Mouse (Mus musculus): Measurements from ENCODE around the gene Spp2. TPM values are rescaled to one million over a fixed set of nuclear protein-coding genes. Genes with fewer than 3 reads are reported as not detected.

The Spp2 gene
- total and polyA plus RNA-seq, 2 experiments from 2014 or later, result 0.16 TPM; not detected in 1

- TF ChIP-seq CTCF (IDR thresholded peaks at IDR 0.05; ENCODE audit: low read depth) (no peak), EP300 (IDR thresholded peaks at IDR 0.05; ENCODE audit: low read depth) (no peak)
- no peaks in the 10 kb centered on the region for H3K9me3 ChIP-seq (replicated peaks; ENCODE audit: control insufficient read depth, low read length)
- H3K4me1 ChIP-seq (ENCODE audit: control insufficient read depth, insufficient read depth), result no peaks in the 10 kb centered on the region
- no peaks in the 10 kb centered on the region for H3K27me3 ChIP-seq (ENCODE audit: control insufficient read depth, insufficient read depth, low read length)
- no peak overlapping the region for H3K4me2 ChIP-seq (ENCODE audit: low read depth, low read length)
- no peak overlapping the region for H3K4me3 ChIP-seq (ENCODE audit: low read depth, low read length)
- no peak overlapping the region for H3K9ac ChIP-seq (replicated peaks; ENCODE audit: low read depth, low read length)
- DNase-seq (ENCODE audit: low spot score), result no peak
- no peak for ATAC-seq (ENCODE audit: insufficient read depth, low read depth)
- H3K36me3 ChIP-seq (replicated peaks; ENCODE audit: control insufficient read depth, insufficient read depth, low read length), result no peaks in the 10 kb centered on the region
- 47% methylated on average over 3 of the region's 3 CpGs for WGBS
- no peak overlapping the region for H3K27ac ChIP-seq (ENCODE audit: low read depth)
Measured at GRCm38 (mm10) chr1:88455761-88456160, 49.0 kb downstream of the Spp2 start.

GRCm38 (mm10) chr1:88456451-88457072, 49.8 kb downstream of the Spp2 start:
- Histone ChIP-seq H3K9ac (replicated peaks; ENCODE audit: low read depth, low read length) (no peak overlapping the region), H3K36me3 (replicated peaks; ENCODE audit: control insufficient read depth, insufficient read depth, low read length) (no peaks in the 10 kb centered on the region), H3K27me3 (ENCODE audit: control insufficient read depth, insufficient read depth, low read length) (no peaks in the 10 kb centered on the region), H3K9me3 (replicated peaks; ENCODE audit: control insufficient read depth, low read length) (no peaks in the 10 kb centered on the region), H3K4me1 (ENCODE audit: control insufficient read depth, insufficient read depth) (no peaks in the 10 kb centered on the region), H3K27ac (ENCODE audit: low read depth) (no peak overlapping the region), H3K4me3 (ENCODE audit: low read depth, low read length) (no peak overlapping the region), H3K4me2 (ENCODE audit: low read depth, low read length) (no peak overlapping the region)
- TF ChIP-seq EP300 (IDR thresholded peaks at IDR 0.05; ENCODE audit: low read depth) (no peak), CTCF (IDR thresholded peaks at IDR 0.05; ENCODE audit: low read depth) (peak; percentile 85)
- WGBS, result 56% methylated on average over 14 of the region's 14 CpGs
- ATAC-seq (ENCODE audit: insufficient read depth, low read depth) (peak; percentile 39; the same call in 1 of the 2 replicates), DNase-seq (ENCODE audit: low spot score) (peak; percentile 49)

GRCm38 (mm10) chr1:88459196-88459595, 52.4 kb downstream of the Spp2 start:
- no peak for ATAC-seq (ENCODE audit: insufficient read depth, low read depth)
- H3K9me3 ChIP-seq (replicated peaks; ENCODE audit: control insufficient read depth, low read length), result no peaks in the 10 kb centered on the region
- no peak overlapping the region for H3K9ac ChIP-seq (replicated peaks; ENCODE audit: low read depth, low read length)
- 92% methylated on average over 4 of the region's 4 CpGs for WGBS
- TF ChIP-seq EP300 (IDR thresholded peaks at IDR 0.05; ENCODE audit: low read depth) (no peak), CTCF (IDR thresholded peaks at IDR 0.05; ENCODE audit: low read depth) (no peak)
- no peak overlapping the region for H3K27ac ChIP-seq (ENCODE audit: low read depth)
- H3K4me2 ChIP-seq (ENCODE audit: low read depth, low read length), result no peak overlapping the region
- peaks cover 4% of the 10 kb centered on the region; the same call in 1 of the 2 replicates for H3K4me1 ChIP-seq (ENCODE audit: control insufficient read depth, insufficient read depth)
- DNase-seq (ENCODE audit: low spot score), result no peak
- H3K4me3 ChIP-seq (ENCODE audit: low read depth, low read length), result no peak overlapping the region
- H3K36me3 ChIP-seq (replicated peaks; ENCODE audit: control insufficient read depth, insufficient read depth, low read length), result no peaks in the 10 kb centered on the region
- H3K27me3 ChIP-seq (ENCODE audit: control insufficient read depth, insufficient read depth, low read length), result no peaks in the 10 kb centered on the region

- no peak overlapping the region for H3K9ac ChIP-seq (replicated peaks; ENCODE audit: low read depth, low read length)
- H3K4me2 ChIP-seq (ENCODE audit: low read depth, low read length), result no peak overlapping the region
- TF ChIP-seq EP300 (IDR thresholded peaks at IDR 0.05; ENCODE audit: low read depth), result no peak
- TF ChIP-seq CTCF (IDR thresholded peaks at IDR 0.05; ENCODE audit: low read depth), result no peak
- no peaks in the 10 kb centered on the region for H3K9me3 ChIP-seq (replicated peaks; ENCODE audit: control insufficient read depth, low read length)
- no peak overlapping the region for H3K27ac ChIP-seq (ENCODE audit: low read depth)
- WGBS, result 88% methylated on average over 5 of the region's 5 CpGs
- no peak overlapping the region for H3K4me3 ChIP-seq (ENCODE audit: low read depth, low read length)
- no peaks in the 10 kb centered on the region for H3K27me3 ChIP-seq (ENCODE audit: control insufficient read depth, insufficient read depth, low read length)
- DNase-seq (ENCODE audit: low spot score), result no peak
- no peak for ATAC-seq (ENCODE audit: insufficient read depth, low read depth)
- H3K36me3 ChIP-seq (replicated peaks; ENCODE audit: control insufficient read depth, insufficient read depth, low read length), result no peaks in the 10 kb centered on the region
- H3K4me1 ChIP-seq (ENCODE audit: control insufficient read depth, insufficient read depth), result peaks cover 5% of the 10 kb centered on the region; the same call in 1 of the 2 replicates
Measured at GRCm38 (mm10) chr1:88459655-88460054, 52.9 kb downstream of the Spp2 start.

GRCm38 (mm10) chr1:88461096-88461495, 54.3 kb downstream of the Spp2 start:
- no peak for DNase-seq (ENCODE audit: low spot score)
- ATAC-seq (ENCODE audit: insufficient read depth, low read depth), result no peak
- Histone ChIP-seq H3K27me3 (ENCODE audit: control insufficient read depth, insufficient read depth, low read length) (no peaks in the 10 kb centered on the region), H3K4me1 (ENCODE audit: control insufficient read depth, insufficient read depth) (peaks cover 5% of the 10 kb centered on the region; the same call in 1 of the 2 replicates), H3K4me3 (ENCODE audit: low read depth, low read length) (no peak overlapping the region), H3K4me2 (ENCODE audit: low read depth, low read length) (no peak overlapping the region), H3K36me3 (replicated peaks; ENCODE audit: control insufficient read depth, insufficient read depth, low read length) (no peaks in the 10 kb centered on the region), H3K9me3 (replicated peaks; ENCODE audit: control insufficient read depth, low read length) (no peaks in the 10 kb centered on the region), H3K27ac (ENCODE audit: low read depth) (no peak overlapping the region), H3K9ac (replicated peaks; ENCODE audit: low read depth, low read length) (no peak overlapping the region)
- 15% methylated on average over 1 of the region's 1 CpGs for WGBS
- TF ChIP-seq CTCF (IDR thresholded peaks at IDR 0.05; ENCODE audit: low read depth) (no peak), EP300 (IDR thresholded peaks at IDR 0.05; ENCODE audit: low read depth) (no peak)

- DNase-seq (ENCODE audit: low spot score) (no peak), ATAC-seq (ENCODE audit: insufficient read depth, low read depth) (no peak)
- 51% methylated on average over 6 of the region's 6 CpGs for WGBS
- Histone ChIP-seq H3K9me3 (replicated peaks; ENCODE audit: control insufficient read depth, low read length) (no peaks in the 10 kb centered on the region), H3K4me1 (ENCODE audit: control insufficient read depth, insufficient read depth) (peaks cover 5% of the 10 kb centered on the region; the same call in 1 of the 2 replicates), H3K9ac (replicated peaks; ENCODE audit: low read depth, low read length) (no peak overlapping the region), H3K27me3 (ENCODE audit: control insufficient read depth, insufficient read depth, low read length) (no peaks in the 10 kb centered on the region), H3K4me2 (ENCODE audit: low read depth, low read length) (no peak overlapping the region), H3K36me3 (replicated peaks; ENCODE audit: control insufficient read depth, insufficient read depth, low read length) (no peaks in the 10 kb centered on the region), H3K27ac (ENCODE audit: low read depth) (no peak overlapping the region), H3K4me3 (ENCODE audit: low read depth, low read length) (no peak overlapping the region)
- no peak for TF ChIP-seq EP300 (IDR thresholded peaks at IDR 0.05; ENCODE audit: low read depth)
- TF ChIP-seq CTCF (IDR thresholded peaks at IDR 0.05; ENCODE audit: low read depth), result no peak
Measured at GRCm38 (mm10) chr1:88462484-88462883, 55.7 kb downstream of the Spp2 start.
